Comparison of ENCODE assay signal across 19 mouse cellular contexts in the genomic region with DNA sequence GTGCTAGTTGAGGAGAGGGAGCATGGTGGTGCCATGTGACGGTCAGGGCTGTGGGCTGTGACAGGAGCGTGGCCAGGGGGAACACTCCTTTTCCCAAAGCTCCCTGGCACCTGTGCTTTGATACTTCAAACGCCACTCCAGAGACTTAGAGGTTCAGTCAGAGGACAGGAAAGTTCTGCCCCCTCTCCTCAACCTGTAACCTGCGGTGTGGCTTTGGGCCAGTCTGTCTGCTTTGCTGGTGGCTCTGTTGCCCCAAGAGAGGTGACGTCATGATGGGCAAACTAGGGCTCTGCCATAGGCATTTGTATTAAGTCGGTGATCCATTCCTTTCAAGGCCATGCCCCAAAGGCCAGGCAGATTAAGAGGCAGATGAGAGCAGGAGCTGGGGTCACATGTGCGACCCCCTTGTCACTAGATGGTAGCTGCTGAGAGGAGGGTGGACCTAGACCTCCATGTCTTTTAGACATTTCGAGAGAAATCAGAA.
"Had no signal": no experiment of that assay in that cellular context is flagged by ENCODE, and none has a peak within 500 bp of the region (broad histone marks: within the 10 kb centered on the region; RNA-seq: fewer than 3 reads in every experiment).

No protein-coding gene starts in this region.

- H3K4me3 ChIP-seq: limb, embryonic 10.5 days; limb, embryonic 13.5 days; lung, embryonic 15.5 days; megakaryocyte, embryonic 14.5 days; midbrain, embryonic 10.5 days; midbrain, embryonic 13.5 days; myocyte; neural tube, embryonic 13.5 days had no signal

- H3K27ac ChIP-seq: liver, embryonic 14.5 days; midbrain, embryonic 13.5 days had no signal

- DNase-seq: kidney, adult 18-20 months; kidney, adult 9 months; kidney, postnatal 14 days; kidney, postnatal 4 days; liver; retina, postnatal 1 day; right cerebral cortex, postnatal 25 days; spleen, adult 18-20 months; thymus, adult 18-20 months; thymus, postnatal 36 days had no signal
